Mouse (Mus musculus) cerebellum, adult 2 months (tissue): ENCODE measurements around the gene Fam208b. TPM values are rescaled to one million over a fixed set of nuclear protein-coding genes. Genes with fewer than 3 reads are reported as not detected.

Experiments used
- DNase-seq, 2 experiments: peaks; one replicate each; pipeline ENCODE4 v3.0.0; 2021
- H3K27ac ChIP-seq: fragments of 200-500 bp; 2 replicates; pipeline ENCODE4 v1.5.1; 2012; ENCODE audit warnings: low read length, control low read depth, inconsistent platforms; ENCODE audit not compliant: insufficient read depth
- H3K27me3 ChIP-seq: fragments of 200-500 bp; 2 replicates; pipeline ENCODE4 v1.6.1; 2012; ENCODE audit warnings: inconsistent platforms, mild to moderate bottlenecking, low read length, moderate library complexity; ENCODE audit not compliant: control insufficient read depth, insufficient read depth
- H3K4me1 ChIP-seq: fragments of 200-500 bp; 2 replicates; pipeline ENCODE4 v1.6.1; 2011; ENCODE audit warnings: low read length; ENCODE audit not compliant: control insufficient read depth, insufficient read depth
- H3K4me3 ChIP-seq: fragments of 200-500 bp; replicated peaks from 2 replicates; pipeline ENCODE3; 2011; ENCODE audit warnings: mild to moderate bottlenecking, low read depth, low read length, control low read depth; ENCODE audit not compliant: insufficient read depth
- CTCF ChIP-seq: fragments of 200-500 bp; IDR thresholded peaks from 2 replicates; pipeline ENCODE4 v1.5.1; 2011; ENCODE audit warnings: low read depth, mild to moderate bottlenecking, control low read depth, low read length, moderate library complexity, borderline replicate concordance; ENCODE audit not compliant: insufficient read depth
- POLR2A ChIP-seq: fragments of 200-500 bp; IDR thresholded peaks from 2 replicates; pipeline ENCODE4 v1.6.1; 2011; ENCODE audit warnings: low read length, control low read depth, borderline replicate concordance; ENCODE audit not compliant: insufficient read depth
- WGBS: fragments of 180-500 bp; shearing (Covaris S2); methylation state at CpG from one replicate; pipeline ENCODE4 v1.1.7; 2018; 5-methylcytosine and 5-hydroxymethylcytosine counted together
- polyA plus RNA-seq: library from polyadenylated mRNA; depleted of rRNA; stranded (reverse); fragments of >200 nt; gene quantifications from 2 replicates; pipeline ENCODE4 v1.2.3, GENCODE M21; 2012; rRNA removed

The Fam208b gene
- polyA plus RNA-seq: 12.4 and 14.9 TPM in 2 replicates

DNA sequence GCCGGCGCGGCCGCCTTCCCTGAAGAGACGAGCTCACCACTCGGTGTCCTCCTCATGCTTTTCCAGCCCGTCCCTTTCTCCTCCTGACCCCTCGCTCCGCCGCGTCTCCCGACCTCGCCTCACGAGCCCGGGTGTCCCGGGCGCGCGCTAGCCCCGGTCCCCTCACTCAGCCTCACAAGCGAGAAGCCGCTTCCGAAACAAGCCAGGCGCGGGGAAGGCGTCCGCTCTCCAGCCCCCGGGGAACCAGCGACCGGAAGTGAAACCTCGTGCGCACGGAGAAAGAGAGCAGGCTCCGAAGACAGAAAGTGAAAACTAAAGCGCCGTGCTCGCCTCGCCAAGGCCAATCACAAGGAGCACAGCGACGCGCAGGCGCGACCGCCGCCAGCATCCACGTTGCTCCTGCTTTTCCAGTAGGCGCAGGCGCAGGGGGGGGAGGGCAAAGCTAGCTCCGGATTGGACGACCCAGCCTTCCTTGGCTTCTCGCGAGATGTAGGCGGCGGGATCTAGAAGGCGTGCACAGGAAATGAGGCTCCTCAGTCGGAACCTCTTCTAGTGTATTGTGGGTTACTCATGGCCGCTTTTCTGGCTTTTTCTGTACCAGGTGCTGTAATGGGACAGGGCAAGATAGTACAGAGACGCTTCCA is at the start of gene Fam208b:
Gene Fam208b, minus strand, starts transcription at position 314 of the 644 bp plus-strand sequence.
- peak; percentile 95 to 98 for DNase-seq
- TF ChIP-seq CTCF (no peak), POLR2A (peak; percentile 73; the same call in 1 of the 2 replicates)
- peak within 1 kb of the TSS; percentile 69 for H3K4me3 ChIP-seq
- H3K27ac ChIP-seq: peak within 1 kb of the TSS; percentile 20; the same call in 1 of the 2 replicates
- under 1% methylated on average over 58 of the region's 58 CpGs for WGBS
- no peaks in the 10 kb centered on the region for H3K27me3 ChIP-seq
- H3K4me1 ChIP-seq: no peaks in the 10 kb centered on the region

DNA sequence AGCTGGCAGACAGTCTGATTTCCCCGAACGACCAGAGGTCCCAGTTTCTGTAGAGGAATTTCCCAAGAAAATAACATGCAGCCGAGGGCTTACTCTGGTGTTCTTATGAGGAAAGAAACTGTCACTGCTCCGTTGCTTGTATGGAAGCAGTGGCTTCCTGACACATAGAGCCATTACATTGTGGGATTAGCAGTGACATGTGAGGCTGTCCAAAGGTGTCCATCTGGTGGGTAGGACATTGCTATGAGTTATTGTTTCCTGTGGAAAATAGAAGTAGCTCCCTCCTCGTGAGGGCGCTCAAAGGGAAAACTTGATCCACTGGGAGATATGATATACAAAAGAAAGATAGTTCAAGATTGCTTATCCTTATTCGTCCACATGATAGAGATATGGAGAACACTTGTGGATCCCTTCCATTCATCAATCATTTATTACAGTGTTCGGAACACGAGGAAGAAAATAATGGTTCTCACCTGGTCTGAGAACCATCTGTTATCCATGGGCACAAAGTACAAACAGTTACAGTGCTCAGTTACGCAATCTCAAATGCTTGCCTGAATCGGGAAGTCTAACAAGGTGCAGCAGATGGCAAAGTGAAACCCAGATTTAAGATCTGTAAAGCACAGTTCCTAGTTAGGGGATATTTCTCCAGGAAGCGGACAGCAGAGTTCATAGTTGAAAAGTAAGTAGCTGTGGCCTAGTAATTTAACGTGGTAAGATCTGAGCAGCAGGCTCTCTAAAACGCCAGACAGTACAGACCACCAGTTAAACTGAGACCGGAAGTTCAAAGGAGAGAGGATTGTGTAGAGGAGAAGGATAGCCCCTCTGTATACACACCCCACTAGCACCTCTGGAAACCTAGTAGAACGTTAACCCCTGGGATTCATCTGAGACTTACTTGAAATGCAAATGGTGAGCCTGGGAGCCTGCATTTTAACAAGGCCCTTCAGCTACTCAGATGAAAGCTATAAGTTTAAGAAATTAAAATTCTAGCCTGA is 48.6 kb upstream of the Fam208b start:
- DNase-seq: no peak
- Histone ChIP-seq H3K27ac (no peak overlapping the region), H3K4me3 (no peak overlapping the region), H3K27me3 (no peaks in the 10 kb centered on the region), H3K4me1 (no peaks in the 10 kb centered on the region; the same call in 1 of the 2 replicates)
- no peak for TF ChIP-seq POLR2A
- WGBS: 62% methylated on average over 16 of the region's 16 CpGs

GRCm38 (mm10) chr13:3654432-3654831 is 43.5 kb upstream of the Fam208b start:
- TF ChIP-seq CTCF (no peak), POLR2A (no peak)
- no peaks in the 10 kb centered on the region for H3K27me3 ChIP-seq
- H3K27ac ChIP-seq: no peak overlapping the region
- no peaks in the 10 kb centered on the region; the same call in 1 of the 2 replicates for H3K4me1 ChIP-seq
- no peak overlapping the region for H3K4me3 ChIP-seq
- no peak for DNase-seq
- 48% methylated on average over 2 of the region's 2 CpGs for WGBS

DNA sequence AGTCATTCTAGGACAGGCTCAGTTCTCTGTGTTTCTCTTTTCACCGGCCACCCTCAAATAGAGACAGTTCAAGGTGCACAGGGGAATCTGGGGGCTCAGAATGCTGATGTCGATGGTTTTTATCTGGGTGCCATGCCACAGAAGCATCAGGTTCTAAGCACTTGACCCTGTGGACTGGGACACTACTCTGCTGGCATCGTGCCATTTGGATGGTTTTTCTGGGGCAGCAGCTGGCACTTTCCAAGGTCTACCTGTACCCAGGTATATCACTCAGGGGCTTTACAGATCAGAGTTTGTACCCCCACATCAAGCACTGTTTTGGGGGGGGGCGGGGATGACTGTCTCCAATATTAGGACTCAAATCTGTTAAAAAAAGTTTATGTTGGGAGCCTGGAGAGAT is 39.7 kb upstream of the Fam208b start:
- no peak overlapping the region for H3K27ac ChIP-seq
- TF ChIP-seq POLR2A: no peak
- no peak for TF ChIP-seq CTCF
- H3K4me3 ChIP-seq: no peak overlapping the region
- WGBS: 90% methylated on average over 4 of the region's 4 CpGs
- H3K4me1 ChIP-seq: no peaks in the 10 kb centered on the region
- H3K27me3 ChIP-seq: no peaks in the 10 kb centered on the region
- no peak for DNase-seq

- TF ChIP-seq POLR2A (no peak), CTCF (no peak)
- no peak overlapping the region for H3K4me3 ChIP-seq
- no peak for DNase-seq
- 77% methylated on average over 7 of the region's 7 CpGs for WGBS
- H3K27ac ChIP-seq: no peak overlapping the region
- no peaks in the 10 kb centered on the region for H3K27me3 ChIP-seq
- no peaks in the 10 kb centered on the region for H3K4me1 ChIP-seq
Observed at GRCm38 (mm10) chr13:3646566-3646965, 35.7 kb upstream of the Fam208b start.

DNA sequence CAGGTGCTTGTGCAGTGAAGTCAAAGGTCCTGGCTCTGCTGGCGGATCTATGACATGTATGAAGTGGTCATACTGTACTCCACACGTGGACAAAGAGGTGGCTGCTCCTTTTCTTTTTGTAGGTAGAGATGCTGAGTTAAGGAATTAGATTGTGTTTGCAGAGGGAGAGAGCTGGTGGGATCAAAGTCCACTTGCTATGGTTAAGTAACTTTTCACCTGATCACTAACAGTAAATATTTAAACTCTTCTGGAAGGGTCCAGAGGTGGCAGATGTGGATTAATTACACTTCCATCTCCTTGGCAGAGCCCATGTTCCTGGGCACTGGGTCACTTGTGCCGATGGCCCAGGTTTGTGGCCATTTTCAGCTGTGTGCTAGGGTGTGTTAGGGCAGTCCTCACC is 35.0 kb upstream of the Fam208b start:
- DNase-seq: no peak
- H3K4me3 ChIP-seq: no peak overlapping the region
- H3K4me1 ChIP-seq: no peaks in the 10 kb centered on the region
- no peak overlapping the region for H3K27ac ChIP-seq
- TF ChIP-seq CTCF (no peak), POLR2A (no peak)
- H3K27me3 ChIP-seq: no peaks in the 10 kb centered on the region
- 81% methylated on average over 3 of the region's 3 CpGs for WGBS

GRCm38 (mm10) chr13:3644871-3645270 is 34.0 kb upstream of the Fam208b start:
- no peak overlapping the region for H3K4me3 ChIP-seq
- no peak for DNase-seq
- no peaks in the 10 kb centered on the region for H3K27me3 ChIP-seq
- 93% methylated on average over 5 of the region's 5 CpGs for whole genome bisulfite sequencing
- TF ChIP-seq POLR2A (no peak), CTCF (no peak)
- no peaks in the 10 kb centered on the region for H3K4me1 ChIP-seq
- H3K27ac ChIP-seq: no peak overlapping the region
